ENCODE assay signal across 8 mouse cellular contexts in the genomic region with DNA sequence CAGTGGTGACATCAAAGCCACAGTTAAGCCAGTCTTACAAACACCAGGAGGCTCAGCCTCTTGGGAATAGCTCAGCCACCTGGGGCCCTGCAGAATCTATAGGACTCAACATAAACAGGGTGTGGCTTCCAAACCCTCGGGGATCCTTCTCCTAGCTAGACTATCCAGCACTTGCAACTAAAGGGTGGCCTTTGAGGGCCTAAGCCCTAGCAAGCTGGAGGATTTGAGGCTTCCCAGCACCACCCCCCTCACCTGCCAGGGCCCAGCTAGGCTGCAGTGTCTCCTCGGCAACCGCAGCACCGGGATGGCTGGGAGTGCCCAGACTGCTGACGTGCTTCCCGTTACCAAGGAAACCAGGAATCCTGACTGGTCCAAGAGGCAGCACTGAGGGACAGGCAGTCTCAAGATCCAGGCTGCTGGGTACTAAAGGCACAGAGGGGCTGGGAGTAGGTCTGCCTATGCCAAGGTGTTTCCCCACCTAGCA. TPM values are rescaled to one million over a fixed set of nuclear protein-coding genes. Genes with fewer than 3 reads are reported as not detected.
DNase-seq lines count a peak whose midpoint lies in the region; ATAC-seq lines count a peak whose summit lies in the region.

No protein-coding gene starts in this region.

- no peak overlapping the region for H3K4me2 ChIP-seq in stomach, embryonic 15.5 days

- peak; percentile 43 for DNase-seq in adrenal gland, postnatal 14 days
- peak; percentile 87 to 90 for DNase-seq in cerebellum, postnatal 25 days
- peak; percentile 60 to 74 for DNase-seq in frontal cortex, postnatal 25 days (ENCODE audit: low spot score in 2 of 2)
- DNase-seq in layer of hippocampus, adult 9-11 months = peak; percentile 89
- DNase-seq in lung, postnatal 36 days = peak; percentile 43
- no peak for DNase-seq in urinary bladder, adult 2 months (ENCODE audit: low spot score)
- DNase-seq in heart, postnatal 36 days = no peak

- H3K27me3 ChIP-seq in stomach, embryonic 15.5 days (replicated peaks) = no peaks in the 10 kb centered on the region

- H3K4me1 ChIP-seq in stomach, embryonic 15.5 days = peaks cover 11% of the 10 kb centered on the region; the same call in 1 of the 2 replicates

- ATAC-seq in stomach, embryonic 15.5 days (ENCODE audit: insufficient read depth, low FRiP score, low read depth) = peak; percentile 57; the same call in 1 of the 2 replicates

- 8% methylated on average over 6 of the region's 6 CpGs for WGBS in stomach, embryonic 15.5 days

- no peak overlapping the region for H3K4me3 ChIP-seq in stomach, embryonic 15.5 days (replicated peaks)

- intact Hi-C loops in heart, postnatal 36 days (cut with DNase I) = no loop called here

- H3K9me3 ChIP-seq in stomach, embryonic 15.5 days = no peaks in the 10 kb centered on the region

- H3K9ac ChIP-seq in stomach, embryonic 15.5 days = no peak overlapping the region

- no peak overlapping the region for H3K27ac ChIP-seq in stomach, embryonic 15.5 days

- 0 out of 2 replicates have a peak, but pooled peaks cover 5% of the 10 kb centered on the region for H3K36me3 ChIP-seq in stomach, embryonic 15.5 days

RNA-seq across cellular contexts. Expression of a gene that starts 12.4 kb away (rescaled TPM):
- total RNA-seq in adrenal gland, postnatal 14 days (2021) = 14.1 and 19.4 TPM in 2 replicates
- polyA plus RNA-seq in stomach, embryonic 15.5 days (2015; fragmentation: Nextera tagmentation; extraction: Ambion mirVana) = 31.3 and 36.1 TPM in 2 replicates
- polyA plus RNA-seq in urinary bladder, adult 2 months (2012; rRNA removed) = 36.9 and 42.2 TPM in 2 replicates
- 100 to 1,000 TPM; 116 TPM for total RNA-seq in heart, postnatal 36 days (2021)

RNA-seq across cellular contexts. Expression of a gene that starts 14.9 kb away (rescaled TPM):
- 61.5 and 76.3 TPM in 2 replicates for total RNA-seq in adrenal gland, postnatal 14 days (2021)
- polyA plus RNA-seq in stomach, embryonic 15.5 days (2015; fragmentation: Nextera tagmentation; extraction: Ambion mirVana) = 31.5 and 31.8 TPM in 2 replicates
- 31.3 and 38.4 TPM in 2 replicates for polyA plus RNA-seq in urinary bladder, adult 2 months (2012; rRNA removed)
- total RNA-seq in heart, postnatal 36 days (2021) = 100 to 1,000 TPM; 156 to 163 TPM

RNA-seq across cellular contexts. Expression of a gene that starts 30.9 kb away (rescaled TPM):
- total RNA-seq in adrenal gland, postnatal 14 days (2021) = 31.2 and 508 TPM in 2 replicates
- polyA plus RNA-seq in stomach, embryonic 15.5 days (2015; fragmentation: Nextera tagmentation; extraction: Ambion mirVana) = 7.0 and 17.7 TPM in 2 replicates
- polyA plus RNA-seq in urinary bladder, adult 2 months (2012; rRNA removed) = 1.6 and 2.1 TPM in 2 replicates
- total RNA-seq in heart, postnatal 36 days (2021) = not detected

Comparison
In these comparisons a context has a peak if more than half of its experiments do, and no peak if none do; other contexts are left out.
1. DNase-seq: peak in adrenal gland, postnatal 14 days (single experiment), cerebellum, postnatal 25 days (2 of 2), frontal cortex, postnatal 25 days (2 of 2), layer of hippocampus, adult 9-11 months (single experiment) and lung, postnatal 36 days (single experiment); none in urinary bladder, adult 2 months (single experiment) and heart, postnatal 36 days (0 of 2).
2. RNA of a gene that starts 30.9 kb away (total RNA-seq): 31.2 to 508 TPM in adrenal gland, postnatal 14 days; not detected in heart, postnatal 36 days; every median in the first group is over 10 times any median in the second.